Mouse (Mus musculus) bone marrow, adult 2 months (tissue): ENCODE results near the gene Sertad3.

Source experiments
- CTCF ChIP-seq: fragments of 200-500 bp; IDR thresholded peaks from 2 replicates; pipeline ENCODE4 v1.5.1; 2011; ENCODE audit warnings: low read length, control low read depth; ENCODE audit not compliant: control insufficient read depth, insufficient read depth
- POLR2A ChIP-seq: fragments of 200-500 bp; IDR thresholded peaks from 2 replicates; pipeline ENCODE4 v1.6.1; 2011; ENCODE audit warnings: low read depth, mild to moderate bottlenecking, control low read depth, low read length, borderline replicate concordance; ENCODE audit not compliant: control insufficient read depth

GRCm38 (mm10) chr7:27479750-27480149 lies 6.2 kb downstream of the Sertad3 start:
- TF ChIP-seq POLR2A, result no peak
- no peak for TF ChIP-seq CTCF
